In genomic region chr9:70255005-70255404, GRCm38 (mm10) we compare ENCODE assay signal across 18 mouse cellular contexts.
"Had no signal": no experiment of that assay in that cellular context is flagged by ENCODE, and none has a peak within 500 bp of the region (broad histone marks: within the 10 kb centered on the region; RNA-seq: fewer than 3 reads in every experiment).

No protein-coding gene starts in this region.

- H3K27ac ChIP-seq: limb, embryonic 12.5 days; limb, embryonic 15.5 days; liver, embryonic 14.5 days; macrophage; midbrain, embryonic 12.5 days; midbrain, embryonic 15.5 days; neural tube, embryonic 13.5 days had no signal

- H3K9me3 ChIP-seq: limb, embryonic 12.5 days; limb, embryonic 15.5 days; midbrain, embryonic 12.5 days; midbrain, embryonic 15.5 days; neural tube, embryonic 13.5 days had no signal

- H3K4me1 ChIP-seq: midbrain, embryonic 15.5 days had no signal

- H3K36me3 ChIP-seq: limb, embryonic 12.5 days; midbrain, embryonic 12.5 days; midbrain, embryonic 15.5 days; neural tube, embryonic 13.5 days had no signal

- H3K4me3 ChIP-seq: limb, embryonic 12.5 days; limb, embryonic 15.5 days; midbrain, embryonic 12.5 days; midbrain, embryonic 15.5 days; neural tube, embryonic 13.5 days had no signal

- H3K27me3 ChIP-seq: limb, embryonic 12.5 days; limb, embryonic 15.5 days; midbrain, embryonic 12.5 days; midbrain, embryonic 15.5 days; neural tube, embryonic 13.5 days had no signal

- ATAC-seq: liver, postnatal 0 days; midbrain, embryonic 15.5 days had no signal

- H3K9ac ChIP-seq: limb, embryonic 12.5 days; limb, embryonic 15.5 days; liver, embryonic 14.5 days; liver, postnatal 0 days; midbrain, embryonic 12.5 days; midbrain, embryonic 15.5 days; neural tube, embryonic 13.5 days had no signal

- DNase-seq: kidney, adult 18-20 months; kidney, adult 9 months; kidney, postnatal 14 days; kidney, postnatal 4 days; left cerebral cortex, postnatal 4 days; liver, postnatal 0 days; retina, postnatal 1 day; thymus, adult 2 months; thymus, postnatal 14 days; thymus, postnatal 4 days had no signal

- H3K4me2 ChIP-seq: limb, embryonic 12.5 days; limb, embryonic 15.5 days; liver, embryonic 11.5 days; midbrain, embryonic 12.5 days; midbrain, embryonic 15.5 days; neural tube, embryonic 13.5 days had no signal
